Mouse (Mus musculus) cerebellum, postnatal 36 days (tissue): ENCODE results near the gene Xrcc6.

Source experiments
- DNase-seq, 2 experiments: peaks; one replicate each; pipeline ENCODE4 v3.0.0; 2021 to 2022; ENCODE audit warnings: mixed read lengths in 2 of 2

Gene Xrcc6

DNA sequence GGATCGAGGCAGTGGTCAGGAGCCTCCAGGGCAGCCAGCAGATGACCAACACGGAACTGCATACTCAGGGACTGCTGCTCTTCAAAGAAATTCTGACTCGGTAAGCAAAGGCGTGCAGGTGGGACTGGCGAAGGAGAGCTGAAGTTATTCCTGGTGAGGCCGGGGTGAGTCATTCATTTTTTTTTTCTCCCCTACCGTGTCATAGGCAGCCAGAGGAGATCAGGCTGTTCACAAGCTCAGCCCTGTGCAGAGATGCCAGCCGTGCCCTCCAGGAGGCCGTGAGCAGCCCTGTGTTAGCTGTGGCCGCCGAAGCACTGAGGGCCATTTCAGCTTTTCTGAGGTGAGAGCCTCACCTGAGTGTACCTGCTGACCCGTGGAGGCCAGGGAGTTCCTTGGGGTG is 98.5 kb downstream of the Xrcc6 start:
- DNase-seq, result no peak

DNA sequence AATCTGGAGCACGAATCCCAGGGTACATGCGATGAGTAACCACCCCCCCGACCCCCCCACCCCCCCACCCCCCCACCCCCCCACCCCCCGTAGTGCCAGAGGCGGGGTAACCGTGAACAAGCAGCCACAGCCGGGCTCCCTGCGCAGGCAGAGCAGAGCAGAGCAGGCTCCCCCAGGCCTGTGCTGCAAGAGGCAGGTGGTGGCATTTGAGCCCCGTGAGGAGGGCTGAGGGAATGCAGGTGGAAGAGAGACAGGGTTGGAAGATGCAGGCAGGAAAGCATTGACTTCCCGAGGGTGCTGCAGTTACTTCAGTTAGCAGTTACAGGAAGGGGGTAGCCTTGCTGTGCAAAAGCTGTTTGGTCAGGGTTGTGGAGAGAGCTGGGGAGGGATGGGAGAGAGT is 99.6 kb downstream of the Xrcc6 start:
- peak in 1 of 2 experiments; percentile 22 for DNase-seq
